In the genomic region with DNA sequence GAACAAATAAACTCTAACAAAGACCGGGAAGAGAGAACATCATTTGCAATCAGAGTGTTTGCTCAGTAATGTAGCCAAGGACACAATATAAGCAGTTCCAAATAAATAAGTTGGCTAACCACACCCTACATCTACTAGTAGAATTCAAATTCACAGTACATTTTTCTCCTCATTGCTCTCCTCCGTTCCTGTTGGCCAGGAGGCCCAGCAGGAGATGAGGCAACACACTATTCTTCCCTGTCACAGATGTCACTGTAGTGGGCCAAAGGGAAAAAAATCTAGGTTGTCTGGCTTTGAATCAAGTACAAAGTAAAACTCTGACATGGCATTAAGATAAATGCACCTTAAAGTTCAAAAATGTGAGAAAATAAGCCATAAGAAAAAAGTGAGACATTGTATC, we compare ENCODE assay signal across 18 mouse cellular contexts.
DNase-seq lines count a peak whose midpoint lies in the region; ATAC-seq and TF ChIP-seq lines count a peak whose summit lies in the region.
"Had no signal": no experiment of that assay in that cellular context is flagged by ENCODE, and none has a peak within 500 bp of the region (broad histone marks: within the 10 kb centered on the region; RNA-seq: fewer than 3 reads in every experiment).

No protein-coding gene starts in this region.

- no peak for ATAC-seq in midbrain, postnatal 0 days (ENCODE audit: low FRiP score)
- ATAC-seq in midbrain, embryonic 11.5 days (ENCODE audit: low FRiP score), result no peak
- no peak for ATAC-seq in lung, postnatal 0 days
- ATAC-seq: forebrain, embryonic 13.5 days; forebrain, postnatal 0 days; intestine, embryonic 15.5 days had no signal

- H3K9me3 ChIP-seq in midbrain, postnatal 0 days (ENCODE audit: low read length), result no peaks in the 10 kb centered on the region
- H3K9me3 ChIP-seq in midbrain, embryonic 11.5 days (ENCODE audit: control insufficient read depth, low read length), result no peaks in the 10 kb centered on the region
- no peaks in the 10 kb centered on the region for H3K9me3 ChIP-seq in lung, postnatal 0 days (ENCODE audit: low read length)
- H3K9me3 ChIP-seq: embryonic facial prominence, embryonic 10.5 days; forebrain, embryonic 13.5 days; intestine, embryonic 15.5 days had no signal

- H3K4me2 ChIP-seq in midbrain, postnatal 0 days (ENCODE audit: low read depth, low read length, poor library complexity, severe bottlenecking), result no peak overlapping the region
- no peak overlapping the region for H3K4me2 ChIP-seq in midbrain, embryonic 11.5 days
- no peak overlapping the region for H3K4me2 ChIP-seq in lung, postnatal 0 days (replicated peaks; ENCODE audit: low read depth, low read length)
- H3K4me2 ChIP-seq: forebrain, embryonic 13.5 days; hindbrain, embryonic 14.5 days; intestine, embryonic 15.5 days had no signal

- WGBS in midbrain, postnatal 0 days, result 65% methylated on average over 2 of the region's 2 CpGs
- 78% methylated on average over 2 of the region's 2 CpGs for WGBS in midbrain, embryonic 11.5 days
- WGBS in lung, postnatal 0 days, result 67% methylated on average over 2 of the region's 2 CpGs

- no peak overlapping the region for H3K4me3 ChIP-seq in midbrain, postnatal 0 days (ENCODE audit: low read depth, low read length)
- H3K4me3 ChIP-seq in midbrain, embryonic 11.5 days (ENCODE audit: low read depth, low read length), result no peak overlapping the region
- no peak overlapping the region for H3K4me3 ChIP-seq in lung, postnatal 0 days (ENCODE audit: low read depth, low read length)
- H3K4me3 ChIP-seq: embryonic facial prominence, embryonic 10.5 days; forebrain, embryonic 13.5 days; gastrocnemius, adult 2 months; intestine, embryonic 15.5 days had no signal

- no peak overlapping the region for H3K9ac ChIP-seq in midbrain, postnatal 0 days (replicated peaks; ENCODE audit: low read length, poor library complexity, severe bottlenecking)
- H3K9ac ChIP-seq in midbrain, embryonic 11.5 days (ENCODE audit: low read length), result no peak overlapping the region
- no peak overlapping the region for H3K9ac ChIP-seq in lung, postnatal 0 days (replicated peaks; ENCODE audit: low read depth)
- H3K9ac ChIP-seq: forebrain, embryonic 13.5 days; forebrain, postnatal 0 days; hindbrain, embryonic 14.5 days; intestine, embryonic 15.5 days had no signal

- no peaks in the 10 kb centered on the region for H3K27me3 ChIP-seq in midbrain, postnatal 0 days (ENCODE audit: insufficient read depth, low read length)
- no peaks in the 10 kb centered on the region for H3K27me3 ChIP-seq in midbrain, embryonic 11.5 days (ENCODE audit: control insufficient read depth, insufficient read depth, low read length)
- no peaks in the 10 kb centered on the region for H3K27me3 ChIP-seq in lung, postnatal 0 days (replicated peaks; ENCODE audit: insufficient read depth, low read length)
- H3K27me3 ChIP-seq: forebrain, embryonic 13.5 days; intestine, embryonic 15.5 days had no signal

- no peaks in the 10 kb centered on the region for H3K4me1 ChIP-seq in midbrain, postnatal 0 days (ENCODE audit: insufficient read depth, low read length)
- no peaks in the 10 kb centered on the region for H3K4me1 ChIP-seq in midbrain, embryonic 11.5 days (ENCODE audit: control insufficient read depth, insufficient read depth, low read length)
- H3K4me1 ChIP-seq in lung, postnatal 0 days (ENCODE audit: insufficient read depth, low read depth, low read length), result no peaks in the 10 kb centered on the region
- H3K4me1 ChIP-seq: embryonic facial prominence, embryonic 10.5 days; forebrain, embryonic 13.5 days; intestine, embryonic 15.5 days had no signal

- no peak for TF ChIP-seq CTCF in midbrain, postnatal 0 days (IDR thresholded peaks at IDR 0.05)
- TF ChIP-seq CTCF in lung, postnatal 0 days (IDR thresholded peaks at IDR 0.05), result no peak

- DNase-seq in midbrain, postnatal 0 days (ENCODE audit: low spot score), result peak; percentile 1
- DNase-seq in midbrain, embryonic 11.5 days (ENCODE audit: low spot score, missing footprints), result no peak
- peak; percentile 7 for DNase-seq in cerebellum, adult 8-10 months
- DNase-seq in cerebellum, postnatal 14 days, result peak; percentile 15 to 47
- no peak for DNase-seq in gastrocnemius, postnatal 14 days
- DNase-seq in thymus, postnatal 25 days, result no peak
- no peak for DNase-seq in lung, postnatal 0 days (ENCODE audit: low spot score)
- DNase-seq: adrenal gland, postnatal 14 days; forebrain, postnatal 0 days; gastrocnemius, adult 2 months; gastrocnemius, postnatal 36 days; heart, adult 11 months; heart, postnatal 14 days; kidney, adult 2 months had no signal

- no peaks in the 10 kb centered on the region for H3K36me3 ChIP-seq in midbrain, postnatal 0 days (ENCODE audit: insufficient read depth, low read length)
- no peaks in the 10 kb centered on the region for H3K36me3 ChIP-seq in midbrain, embryonic 11.5 days (ENCODE audit: control insufficient read depth, insufficient read depth, low read length)
- H3K36me3 ChIP-seq in lung, postnatal 0 days (ENCODE audit: insufficient read depth, low read length), result no peaks in the 10 kb centered on the region
- H3K36me3 ChIP-seq: embryonic facial prominence, embryonic 10.5 days; intestine, embryonic 15.5 days had no signal

- H3K27ac ChIP-seq in midbrain, postnatal 0 days (ENCODE audit: low read depth, low read length), result no peak overlapping the region
- no peak overlapping the region for H3K27ac ChIP-seq in midbrain, embryonic 11.5 days (ENCODE audit: low read depth, low read length)
- no peak overlapping the region for H3K27ac ChIP-seq in lung, postnatal 0 days (ENCODE audit: low read length)
- H3K27ac ChIP-seq: embryonic facial prominence, embryonic 10.5 days; forebrain, embryonic 13.5 days; gastrocnemius, adult 2 months; hindbrain, embryonic 14.5 days; intestine, embryonic 15.5 days had no signal

- TF ChIP-seq EP300 in lung, postnatal 0 days (IDR thresholded peaks at IDR 0.05), result no peak

- intact Hi-C loops in gastrocnemius, postnatal 14 days (cut with DNase I; ENCODE audit: low total_unique reads), result no loop called here

Comparison
In these comparisons a context has a peak if more than half of its experiments do, and no peak if none do; other contexts are left out.
1. DNase-seq: peak in midbrain, postnatal 0 days (single experiment), cerebellum, adult 8-10 months (single experiment) and cerebellum, postnatal 14 days (2 of 2); none in midbrain, embryonic 11.5 days (single experiment), gastrocnemius, postnatal 14 days (single experiment), thymus, postnatal 25 days (single experiment) and lung, postnatal 0 days (single experiment).